Mouse (Mus musculus) cerebellum, adult 2 months (tissue): Measurements from ENCODE around the gene Adgrg1. TPM values are rescaled to one million over a fixed set of nuclear protein-coding genes. Genes with fewer than 3 reads are reported as not detected.
A peak's percentile ranks its signal among the peaks of the same experiment; 100 is the strongest.
"Not testable (repeated sequence)": the region's sequence is repeated elsewhere in the genome, so short reads cannot be mapped to it uniquely, and the experiment has no call there.

Source experiments
- DNase-seq, 2 experiments: peaks; one replicate each; pipeline ENCODE4 v3.0.0; 2021
- H3K27ac ChIP-seq: fragments of 200-500 bp; 2 replicates; pipeline ENCODE4 v1.5.1; 2012; ENCODE audit warnings: low read length, control low read depth, inconsistent platforms; ENCODE audit not compliant: insufficient read depth
- H3K27me3 ChIP-seq: fragments of 200-500 bp; 2 replicates; pipeline ENCODE4 v1.6.1; 2012; ENCODE audit warnings: inconsistent platforms, mild to moderate bottlenecking, low read length, moderate library complexity; ENCODE audit not compliant: control insufficient read depth, insufficient read depth
- H3K4me1 ChIP-seq: fragments of 200-500 bp; 2 replicates; pipeline ENCODE4 v1.6.1; 2011; ENCODE audit warnings: low read length; ENCODE audit not compliant: control insufficient read depth, insufficient read depth
- H3K4me3 ChIP-seq: fragments of 200-500 bp; replicated peaks from 2 replicates; pipeline ENCODE3; 2011; ENCODE audit warnings: mild to moderate bottlenecking, low read depth, low read length, control low read depth; ENCODE audit not compliant: insufficient read depth
- CTCF ChIP-seq: fragments of 200-500 bp; IDR thresholded peaks from 2 replicates; pipeline ENCODE4 v1.5.1; 2011; ENCODE audit warnings: low read depth, mild to moderate bottlenecking, control low read depth, low read length, moderate library complexity, borderline replicate concordance; ENCODE audit not compliant: insufficient read depth
- POLR2A ChIP-seq: fragments of 200-500 bp; IDR thresholded peaks from 2 replicates; pipeline ENCODE4 v1.6.1; 2011; ENCODE audit warnings: low read length, control low read depth, borderline replicate concordance; ENCODE audit not compliant: insufficient read depth
- WGBS: fragments of 180-500 bp; shearing (Covaris S2); methylation state at CpG from one replicate; pipeline ENCODE4 v1.1.7; 2018; 5-methylcytosine and 5-hydroxymethylcytosine counted together
- polyA plus RNA-seq: library from polyadenylated mRNA; depleted of rRNA; stranded (reverse); fragments of >200 nt; gene quantifications from 2 replicates; pipeline ENCODE4 v1.2.3, GENCODE M21; 2012

Gene Adgrg1
- polyA plus RNA-seq, 1 experiment, result 75.8 TPM

- TF ChIP-seq CTCF (no peak), POLR2A (no peak)
- WGBS, result 70% methylated on average over 4 of the region's 4 CpGs
- no peak for DNase-seq
- no peak overlapping the region for H3K4me3 ChIP-seq
- H3K4me1 ChIP-seq, result no peaks in the 10 kb centered on the region; the same call in 1 of the 2 replicates
- no peaks in the 10 kb centered on the region for H3K27me3 ChIP-seq
- no peak overlapping the region for H3K27ac ChIP-seq
Measured at GRCm38 (mm10) chr8:95016684-95017083, 42.1 kb downstream of the Adgrg1 start.

- Histone ChIP-seq H3K4me1 (no peaks in the 10 kb centered on the region; the same call in 1 of the 2 replicates), H3K27ac (no peak within 1 kb of the TSS), H3K4me3 (no peak within 1 kb of the TSS), H3K27me3 (no peaks in the 10 kb centered on the region)
- WGBS, result 83% methylated on average over 11 of the region's 11 CpGs
- TF ChIP-seq POLR2A (no peak), CTCF (no peak)
- no peak for DNase-seq
Measured at GRCm38 (mm10) chr8:95017451-95017850, 42.9 kb downstream of the Adgrg1 start, which contains the start of gene Adgrg3. Gene Adgrg3 (plus strand): TSS chr8:95017692.

DNA sequence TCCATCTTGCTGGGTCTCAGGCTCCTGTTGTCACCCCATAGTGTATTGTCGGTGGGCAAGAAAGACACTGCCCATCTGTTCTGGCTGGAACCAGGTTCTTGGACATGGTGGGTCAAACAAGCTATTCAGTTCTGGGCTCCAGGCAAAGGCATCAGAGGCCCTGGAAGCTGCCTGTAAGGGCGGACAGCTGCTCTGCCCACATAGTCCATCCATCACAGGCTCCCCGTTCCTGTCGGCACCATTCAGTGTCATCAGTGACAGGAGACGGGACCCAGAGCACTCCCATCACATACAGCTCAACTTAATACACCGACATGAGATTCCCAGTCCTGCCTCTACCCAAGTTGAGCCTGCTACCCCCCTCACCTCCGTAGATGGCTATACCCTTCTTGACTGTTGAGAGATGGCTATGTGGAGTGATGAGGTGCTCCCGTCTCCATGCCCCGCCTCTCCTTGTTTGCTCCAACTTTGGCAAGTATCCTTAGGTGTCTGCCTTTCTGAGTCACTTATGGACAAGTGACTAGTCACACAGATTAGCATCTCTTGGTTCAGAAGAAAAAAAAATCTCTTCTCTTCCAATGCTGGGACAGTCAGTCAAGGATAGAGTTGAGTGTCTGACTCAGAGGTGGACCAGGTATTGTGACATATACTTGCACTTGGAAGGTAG is 43.6 kb downstream of the Adgrg1 start:
- Histone ChIP-seq H3K27me3 (no peaks in the 10 kb centered on the region), H3K27ac (no peak overlapping the region), H3K4me1 (no peaks in the 10 kb centered on the region), H3K4me3 (no peak overlapping the region)
- 75% methylated on average over 9 of the region's 9 CpGs for WGBS
- TF ChIP-seq CTCF, result no peak
- no peak for TF ChIP-seq POLR2A
- DNase-seq, result no peak

GRCm38 (mm10) chr8:95020293-95020777 is 45.8 kb downstream of the Adgrg1 start:
- no peaks in the 10 kb centered on the region for H3K4me1 ChIP-seq
- TF ChIP-seq CTCF (no peak), POLR2A (no peak)
- WGBS, result 68% methylated on average over 12 of the region's 12 CpGs

DNA sequence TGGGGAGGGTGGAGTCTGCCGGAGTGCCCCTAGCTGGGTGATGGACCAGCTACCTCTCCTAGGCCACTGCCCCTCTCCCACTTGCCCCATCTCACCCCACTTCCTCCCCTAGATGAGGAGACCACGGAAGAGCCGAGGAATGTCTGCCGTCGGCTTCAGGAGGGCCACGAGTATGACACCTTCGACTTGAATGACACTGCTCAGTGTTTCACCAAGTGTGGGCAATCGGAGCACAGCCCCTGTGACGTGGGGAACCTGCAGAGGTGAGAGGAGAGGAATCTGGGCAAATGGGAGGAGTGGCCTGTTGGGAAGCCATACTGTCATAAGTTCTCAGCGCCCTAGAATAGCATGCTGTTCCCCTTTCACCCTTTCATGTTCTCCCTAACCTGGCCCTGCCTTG is 46.3 kb downstream of the Adgrg1 start:
- Histone ChIP-seq H3K4me1 (no peaks in the 10 kb centered on the region), H3K27ac (no peak overlapping the region), H3K27me3 (no peaks in the 10 kb centered on the region), H3K4me3 (no peak overlapping the region)
- WGBS, result 85% methylated on average over 10 of the region's 10 CpGs
- no peak for DNase-seq
- TF ChIP-seq POLR2A, result no peak
- no peak for TF ChIP-seq CTCF

More at GRCm38 (mm10) chr8:95020293-95020777, 45.8 kb downstream of the Adgrg1 start:
- no peak overlapping the region for H3K27ac ChIP-seq
- no peak for DNase-seq
- H3K4me3 ChIP-seq, result no peak overlapping the region
- H3K27me3 ChIP-seq, result no peaks in the 10 kb centered on the region

GRCm38 (mm10) chr8:95023201-95023600 is 48.6 kb downstream of the Adgrg1 start:
- Histone ChIP-seq H3K27ac (no peak overlapping the region), H3K27me3 (no peaks in the 10 kb centered on the region), H3K4me1 (no peaks in the 10 kb centered on the region), H3K4me3 (no peak overlapping the region)
- WGBS, result 31% methylated on average over 8 of the region's 8 CpGs
- TF ChIP-seq POLR2A (no peak), CTCF (no peak)
- no peak for DNase-seq

DNA sequence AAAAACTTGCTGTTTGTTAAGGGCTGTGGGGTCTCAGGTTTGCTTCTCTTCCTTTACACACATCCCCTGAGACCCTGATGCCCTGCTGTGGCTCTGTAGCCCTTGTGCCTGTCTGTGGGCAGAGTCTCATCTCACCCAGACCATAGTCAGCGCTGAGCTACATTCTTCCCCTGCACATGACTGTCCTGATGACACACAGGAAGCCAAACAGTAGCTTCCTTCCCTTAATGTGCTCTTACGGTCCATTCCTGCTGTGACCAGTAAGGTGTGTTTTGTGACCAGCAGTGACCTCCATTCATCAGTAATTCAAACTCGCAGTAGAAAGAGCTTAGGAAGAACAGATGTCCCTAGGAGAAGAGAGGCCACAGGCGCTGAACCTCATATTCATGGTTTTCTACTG is 49.8 kb downstream of the Adgrg1 start:
- H3K27me3 ChIP-seq, result no peaks in the 10 kb centered on the region
- DNase-seq, result no peak
- no peaks in the 10 kb centered on the region for H3K4me1 ChIP-seq
- H3K27ac ChIP-seq, result no peak overlapping the region
- TF ChIP-seq POLR2A, result no peak
- TF ChIP-seq CTCF, result no peak
- H3K4me3 ChIP-seq, result no peak overlapping the region
- 80% methylated on average over 4 of the region's 4 CpGs for WGBS

DNA sequence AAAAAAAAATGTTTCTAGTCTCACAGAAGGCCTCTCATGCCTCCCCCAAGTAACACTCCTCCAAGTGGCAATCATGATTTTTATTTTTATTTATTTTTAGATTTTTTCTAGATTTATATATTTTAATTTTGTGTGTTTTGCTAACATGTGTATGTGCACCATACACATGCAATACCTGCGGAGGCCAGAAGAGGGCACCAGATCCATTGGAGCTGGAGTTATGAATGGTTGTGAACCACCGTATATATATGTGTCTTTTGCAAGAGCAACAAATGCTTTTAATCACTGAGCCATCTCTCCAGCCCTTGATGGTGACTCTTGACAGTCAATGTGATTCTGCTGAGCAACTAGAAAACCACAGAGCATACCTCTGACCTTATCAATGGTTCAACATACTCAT is 50.9 kb downstream of the Adgrg1 start:
- 70% methylated on average over 2 of the region's 2 CpGs for WGBS
- Histone ChIP-seq H3K4me1 (no peaks in the 10 kb centered on the region), H3K27me3 (no peaks in the 10 kb centered on the region), H3K27ac (no peak overlapping the region), H3K4me3 (no peak overlapping the region)
- TF ChIP-seq CTCF, result peak; percentile 46; the same call in 1 of the 2 replicates
- no peak for TF ChIP-seq POLR2A
- no peak for DNase-seq

- H3K27ac ChIP-seq, H3K4me3 ChIP-seq, DNase-seq, H3K4me1 ChIP-seq, H3K27me3 ChIP-seq: not testable (repeated sequence)
- 56% methylated on average over 7 of the region's 7 CpGs for WGBS
Measured at GRCm38 (mm10) chr8:95028391-95028790, 53.8 kb downstream of the Adgrg1 start.
